Mouse (Mus musculus) retina, embryonic 14.5 days (tissue): ENCODE measurements around the gene Ifitm2.
"Not testable (repeated sequence)": the region's sequence is repeated elsewhere in the genome, so short reads cannot be mapped to it uniquely, and the experiment has no call there.

ENCODE experiments used
- DNase-seq: peaks from one replicate; pipeline ENCODE4 v3.0.0-alpha.2; 2015; ENCODE audit warnings: low spot score

Gene Ifitm2

GRCm38 (mm10) chr7:140968710-140969109 is 12.9 kb upstream of the Ifitm2 start:
- DNase-seq = not testable (repeated sequence)

- DNase-seq = no peak
Measured at GRCm38 (mm10) chr7:140967862-140968591, 12.2 kb upstream of the Ifitm2 start.

GRCm38 (mm10) chr7:140966921-140967320 is 11.1 kb upstream of the Ifitm2 start, which contains the start of gene Ifitm1:
Gene Ifitm1, plus strand, starts transcription at chr7:140967221.
- DNase-seq = no peak

- DNase-seq = no peak
Measured at GRCm38 (mm10) chr7:140962733-140963132, 6.9 kb upstream of the Ifitm2 start.

- no peak for DNase-seq
Measured at GRCm38 (mm10) chr7:140961416-140961815, 5.6 kb upstream of the Ifitm2 start.

GRCm38 (mm10) chr7:140960026-140960425 is 4.2 kb upstream of the Ifitm2 start:
- no peak for DNase-seq

- DNase-seq = peak; percentile 73
Measured at GRCm38 (mm10) chr7:140959181-140959901, 3.6 kb upstream of the Ifitm2 start.

- DNase-seq = no peak
Measured at GRCm38 (mm10) chr7:140956556-140956869, 726 bp upstream of the Ifitm2 start.

- DNase-seq = no peak
Measured at GRCm38 (mm10) chr7:140955342-140955741, 445 bp downstream of the Ifitm2 start.

GRCm38 (mm10) chr7:140954733-140955071 is 1.1 kb downstream of the Ifitm2 start:
- DNase-seq = no peak

- DNase-seq = no peak
Measured at GRCm38 (mm10) chr7:140953800-140954732, 1.7 kb downstream of the Ifitm2 start.

GRCm38 (mm10) chr7:140953133-140953532 is 2.7 kb downstream of the Ifitm2 start:
- DNase-seq = no peak

- no peak for DNase-seq
Measured at GRCm38 (mm10) chr7:140952441-140952840, 3.3 kb downstream of the Ifitm2 start.

GRCm38 (mm10) chr7:140951765-140952164 is 4.0 kb downstream of the Ifitm2 start:
- no peak for DNase-seq

GRCm38 (mm10) chr7:140951051-140951450 is 4.7 kb downstream of the Ifitm2 start:
- DNase-seq = no peak

GRCm38 (mm10) chr7:140949824-140950530 is 5.8 kb downstream of the Ifitm2 start, which contains the start of gene Ifitm5:
Gene Ifitm5, minus strand, starts transcription at chr7:140950291.
- no peak for DNase-seq

GRCm38 (mm10) chr7:140949255-140949654 is 6.5 kb downstream of the Ifitm2 start:
- no peak for DNase-seq

GRCm38 (mm10) chr7:140948161-140948560 is 7.6 kb downstream of the Ifitm2 start:
- DNase-seq = no peak

- no peak for DNase-seq
Measured at GRCm38 (mm10) chr7:140946980-140947379, 8.8 kb downstream of the Ifitm2 start.

GRCm38 (mm10) chr7:140946311-140946710 is 9.5 kb downstream of the Ifitm2 start:
- no peak for DNase-seq

- no peak for DNase-seq
Measured at GRCm38 (mm10) chr7:140945247-140945646, 10.5 kb downstream of the Ifitm2 start.

- DNase-seq = no peak
Measured at GRCm38 (mm10) chr7:140944236-140944635, 11.6 kb downstream of the Ifitm2 start.
